Mouse (Mus musculus): ENCODE measurements around the gene Coro1b.

Gene Coro1b

DNA sequence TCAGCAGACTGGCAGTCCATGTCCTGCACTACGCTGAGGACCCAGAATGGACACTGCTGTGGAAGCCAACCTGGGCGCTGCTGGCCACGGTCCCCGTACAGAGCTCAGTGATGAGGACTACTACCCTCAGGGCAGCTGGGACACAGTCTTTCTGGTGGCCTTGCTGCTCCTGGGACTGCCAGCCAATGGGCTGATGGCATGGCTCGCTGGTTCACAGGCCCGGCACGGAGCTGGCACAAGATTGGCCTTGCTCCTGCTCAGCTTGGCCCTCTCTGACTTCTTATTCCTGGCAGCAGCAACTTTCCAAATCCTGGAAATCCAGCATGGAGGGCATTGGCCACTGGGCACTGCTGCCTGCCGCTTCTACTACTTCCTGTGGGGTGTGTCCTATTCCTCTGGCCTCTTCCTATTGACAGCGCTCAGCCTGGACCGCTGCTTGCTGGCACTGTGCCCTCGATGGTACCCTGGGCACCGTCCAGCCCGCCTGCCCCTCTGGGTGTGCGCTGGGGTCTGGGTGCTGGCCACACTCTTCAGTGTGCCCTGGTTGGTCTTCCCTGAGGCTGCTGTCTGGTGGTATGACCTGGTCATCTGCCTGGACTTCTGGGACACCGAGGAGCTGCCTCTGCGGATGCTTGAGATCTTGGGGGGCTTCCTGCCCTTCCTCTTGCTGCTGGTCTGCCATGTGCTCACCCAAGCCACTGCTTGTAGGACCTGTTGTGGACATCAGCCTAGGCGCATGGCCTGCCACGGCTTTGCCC lies 5.8 kb upstream of the Coro1b start:
- DNase-seq (ENCODE audit: low spot score in 2 of 2): no peak

DNA sequence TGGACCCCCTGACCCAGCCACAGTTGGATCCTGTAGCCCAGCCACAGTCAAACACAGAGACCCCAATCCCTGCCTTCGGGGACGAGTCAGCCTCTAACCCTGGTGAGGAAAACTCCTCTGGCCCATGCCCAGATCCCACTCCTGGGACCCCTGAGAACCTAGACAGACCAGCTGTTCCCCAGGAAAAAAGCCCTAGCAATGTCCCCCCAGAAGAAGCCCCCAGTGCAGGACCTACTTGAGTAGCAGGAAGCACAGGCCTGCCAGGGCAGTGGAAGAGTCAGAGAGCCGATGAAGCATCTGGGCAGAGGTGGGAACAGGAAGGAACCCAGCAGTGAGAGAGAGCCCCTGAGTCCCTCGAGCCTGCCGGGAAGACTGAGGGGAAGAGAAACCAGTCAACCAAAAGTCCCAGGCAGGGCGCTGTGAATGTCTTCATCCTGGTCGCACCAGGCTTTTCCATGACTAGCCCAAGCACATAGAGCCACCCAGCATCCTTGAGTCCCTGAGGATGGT lies 4.6 kb upstream of the Coro1b start, which contains the start of gene Cabp4:
TSS of gene Cabp4 (minus strand) at position 275 of the 510 bp plus-strand sequence.
- DNase-seq (ENCODE audit: low spot score in 2 of 2): no peak

DNA sequence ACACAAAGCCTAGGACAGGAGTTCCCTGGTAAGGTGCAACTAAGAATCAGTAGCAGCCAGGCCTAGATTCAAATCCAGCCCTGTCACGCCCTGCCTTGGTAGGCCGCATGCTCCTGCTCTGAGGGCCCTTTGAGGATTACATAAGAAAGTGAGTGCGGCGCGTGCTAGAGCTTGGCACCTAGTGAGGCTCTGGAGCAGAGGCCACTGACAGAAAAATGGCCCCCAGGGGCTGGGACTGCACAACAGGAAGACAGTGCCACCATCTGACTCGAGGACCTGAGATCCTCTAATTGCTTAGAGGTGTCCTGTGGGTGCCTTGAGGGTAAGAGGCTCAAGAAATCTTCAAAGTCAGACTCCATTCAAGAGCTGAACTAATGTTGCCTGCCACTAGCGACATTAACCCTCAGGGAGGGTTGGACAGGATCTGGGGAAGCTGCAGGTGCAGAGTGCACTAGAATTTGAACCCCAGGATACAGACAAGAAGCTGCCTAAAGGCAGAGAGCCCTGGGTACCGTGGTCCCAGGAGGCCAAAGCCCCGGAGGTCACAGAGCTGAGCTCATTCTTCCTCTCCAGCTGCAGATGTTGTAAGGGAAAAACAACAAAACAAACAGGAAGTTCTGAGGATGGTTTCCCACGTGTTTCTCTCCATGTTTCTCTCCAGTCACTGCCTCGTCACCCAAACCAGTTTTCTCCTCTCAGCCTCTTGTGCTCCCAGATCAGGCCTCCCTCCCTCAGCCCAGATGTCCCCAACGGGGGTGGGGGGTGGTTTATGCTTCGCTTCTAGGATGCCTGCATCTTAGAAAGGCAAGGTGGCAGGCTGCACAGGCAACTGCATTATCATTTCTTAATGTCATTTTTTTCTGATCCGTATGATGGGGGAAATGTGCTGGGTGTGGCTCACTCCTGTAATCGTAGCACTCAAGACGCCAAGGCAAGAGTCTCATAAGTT lies 3.6 kb upstream of the Coro1b start:
- no peak for DNase-seq (ENCODE audit: low spot score in 2 of 2)

DNA sequence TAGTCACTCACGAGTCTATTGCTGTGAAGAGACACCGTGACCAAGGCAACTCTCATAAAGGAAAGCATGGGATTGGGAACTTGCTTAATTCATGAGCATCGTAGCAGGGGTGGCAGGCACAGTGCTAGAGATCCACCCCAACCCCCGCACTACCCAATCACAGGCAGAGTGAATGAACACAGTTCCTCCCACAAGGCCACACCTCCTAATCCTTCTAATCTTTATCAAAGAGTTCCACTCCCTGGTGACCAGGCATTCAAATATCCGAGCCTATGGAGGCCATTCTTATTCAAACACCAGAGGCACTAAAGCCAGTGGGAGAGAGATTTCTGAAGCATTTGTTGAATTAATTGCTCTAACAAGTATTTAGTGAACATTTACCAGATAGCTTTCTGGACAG lies 2.5 kb upstream of the Coro1b start:
- DNase-seq (ENCODE audit: low spot score in 2 of 2): no peak

DNA sequence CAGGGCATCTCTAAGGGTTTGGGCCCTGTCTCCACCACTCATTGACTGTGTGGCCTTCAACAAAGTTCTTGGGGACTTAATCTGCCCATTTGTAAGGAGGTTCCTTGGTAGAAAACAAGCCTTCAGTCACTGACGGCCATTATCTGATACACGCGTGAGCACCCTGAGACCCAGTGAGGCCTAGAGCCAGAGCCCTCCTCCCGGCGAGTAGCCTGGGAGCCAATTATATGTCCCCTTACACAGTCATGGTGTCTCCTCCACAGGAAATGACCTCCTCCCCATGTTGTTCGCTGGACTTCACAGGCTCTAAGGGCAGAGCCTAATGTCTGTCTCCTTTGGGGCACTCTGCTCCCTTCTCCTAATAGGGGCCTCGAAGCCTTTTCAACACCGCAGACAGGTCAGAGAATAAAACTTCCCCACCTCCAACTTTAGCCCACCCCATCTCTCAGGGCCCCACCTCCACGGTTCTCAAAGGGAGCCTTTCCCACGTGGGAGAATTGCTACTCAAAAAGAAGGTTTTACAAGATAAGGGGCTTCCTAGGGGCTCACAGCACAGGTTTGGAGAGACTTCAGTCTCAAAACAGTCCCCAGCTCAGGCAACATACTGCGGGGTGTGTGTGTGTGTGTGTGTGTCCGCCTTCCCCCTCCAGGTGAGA lies 1.9 kb upstream of the Coro1b start:
- no peak for DNase-seq (ENCODE audit: low spot score in 2 of 2)

DNA sequence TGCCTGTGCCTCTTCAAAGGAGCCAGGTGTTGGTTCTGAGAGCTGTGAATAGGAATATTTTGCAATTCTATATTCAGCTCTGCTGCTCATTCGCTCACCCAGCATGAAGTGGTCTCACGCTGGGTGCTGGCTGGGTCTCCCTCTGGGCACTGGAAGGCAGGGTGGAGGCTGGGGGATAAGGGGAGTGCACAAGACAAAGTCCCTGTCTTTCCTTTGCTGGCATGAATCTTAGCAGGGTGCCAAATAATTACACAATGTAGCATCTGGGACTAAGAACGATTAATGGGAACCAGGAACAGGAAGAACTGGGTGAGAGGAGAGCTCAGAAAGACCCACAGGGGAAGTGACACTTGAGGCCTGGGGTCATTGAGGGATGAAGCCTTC lies 1.4 kb upstream of the Coro1b start:
- no peak for DNase-seq (ENCODE audit: low spot score in 2 of 2)

DNA sequence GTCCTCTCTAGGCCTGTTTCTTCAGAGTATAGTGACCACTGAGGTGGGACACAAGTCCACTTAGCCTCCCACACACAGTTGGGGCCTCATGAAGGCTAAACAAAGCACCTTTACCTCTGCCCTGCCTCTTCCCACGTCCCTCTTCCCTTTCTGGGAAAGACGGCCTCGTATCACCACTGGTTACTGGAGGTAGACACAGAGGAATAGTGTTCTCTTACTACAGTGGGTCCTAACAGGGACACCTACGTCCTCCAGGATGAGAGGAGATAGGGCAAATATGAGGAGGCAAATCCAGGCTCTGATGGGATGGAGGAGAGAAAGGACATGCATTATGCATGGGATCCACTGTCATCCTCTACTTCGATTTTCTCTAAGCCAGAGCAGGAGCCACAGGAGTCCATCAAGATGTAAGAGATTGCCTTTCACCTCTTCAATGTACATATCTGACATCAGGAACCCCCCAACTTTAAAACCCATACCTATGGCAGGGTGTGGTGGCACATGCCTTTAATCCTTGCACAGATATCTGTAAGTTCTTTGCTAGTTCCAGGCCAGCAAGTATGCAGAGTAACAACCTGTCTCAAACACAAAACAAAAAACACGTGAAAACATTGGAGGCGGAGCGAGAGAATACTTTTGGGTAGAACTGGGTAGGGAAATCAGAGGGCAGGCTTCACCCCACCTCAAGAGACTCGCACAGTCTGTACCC lies 483 bp upstream of the Coro1b start:
- no peak for DNase-seq (ENCODE audit: low spot score in 2 of 2)

DNA sequence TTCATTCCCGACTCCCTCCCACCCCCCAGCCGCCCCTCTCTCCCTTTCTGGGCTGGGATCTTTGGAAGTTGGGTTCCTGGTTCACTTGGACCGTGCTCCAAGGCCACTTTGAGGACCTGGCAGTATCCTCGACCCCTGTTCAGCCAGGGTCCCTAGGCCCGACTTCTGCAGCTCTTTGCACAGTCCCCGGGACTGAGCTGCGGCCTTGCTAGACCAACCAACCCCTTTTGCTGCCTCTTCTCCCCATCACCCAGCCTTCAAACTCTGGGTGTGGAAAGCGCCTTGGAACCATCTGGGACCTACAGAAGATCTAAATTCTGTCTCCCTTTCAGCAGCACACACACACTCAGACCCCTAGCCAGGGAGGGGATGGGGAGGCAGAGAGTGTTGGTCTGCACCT lies 400 bp downstream of the Coro1b start:
- no peak for DNase-seq (ENCODE audit: low spot score in 2 of 2)

DNA sequence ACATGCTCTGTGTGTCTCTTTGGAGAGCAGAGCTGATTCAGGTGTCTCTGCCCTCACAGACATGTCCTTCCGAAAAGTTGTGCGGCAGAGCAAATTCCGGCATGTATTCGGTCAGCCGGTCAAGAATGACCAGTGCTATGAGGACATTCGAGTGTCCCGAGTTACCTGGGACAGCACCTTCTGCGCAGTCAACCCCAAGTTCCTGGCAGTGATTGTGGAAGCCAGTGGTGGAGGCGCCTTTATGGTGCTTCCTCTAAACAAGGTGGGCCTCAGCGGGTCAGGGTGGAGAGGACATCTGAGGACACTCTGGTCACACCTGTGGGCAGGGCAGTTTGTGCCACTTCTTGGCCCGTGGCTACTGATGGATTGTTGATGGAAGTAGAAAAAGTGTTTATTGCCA lies 864 bp downstream of the Coro1b start:
- no peak for DNase-seq (ENCODE audit: low spot score in 2 of 2)

DNA sequence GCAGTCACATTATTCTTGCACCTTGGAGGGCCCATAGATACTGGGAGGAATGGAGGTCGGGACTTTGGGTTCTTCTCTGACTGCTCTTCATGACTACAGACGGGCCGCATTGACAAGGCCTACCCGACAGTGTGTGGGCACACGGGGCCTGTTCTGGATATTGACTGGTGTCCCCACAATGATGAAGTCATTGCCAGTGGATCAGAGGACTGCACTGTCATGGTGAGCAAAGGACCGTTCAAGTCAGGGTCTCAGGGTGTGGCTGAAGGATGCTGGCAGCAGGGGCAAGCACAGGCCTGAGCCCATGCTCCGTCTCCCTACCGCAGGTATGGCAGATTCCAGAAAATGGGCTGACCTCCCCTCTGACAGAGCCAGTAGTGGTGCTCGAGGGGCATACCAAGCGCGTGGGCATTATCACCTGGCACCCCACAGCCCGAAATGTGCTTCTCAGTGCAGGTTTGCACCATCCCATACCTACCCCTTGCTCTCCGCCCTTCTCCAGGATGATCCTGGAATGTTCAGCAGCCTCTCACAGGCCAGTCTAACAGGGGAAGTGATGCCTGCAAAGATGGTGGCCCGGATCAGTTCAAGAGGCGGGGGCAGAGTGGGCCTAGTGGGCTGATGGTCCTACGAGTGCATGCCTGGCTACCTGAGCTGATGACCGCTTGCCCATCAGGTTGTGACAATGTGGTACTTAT lies 1.5 kb downstream of the Coro1b start:
- no peak for DNase-seq (ENCODE audit: low spot score in 2 of 2)

DNA sequence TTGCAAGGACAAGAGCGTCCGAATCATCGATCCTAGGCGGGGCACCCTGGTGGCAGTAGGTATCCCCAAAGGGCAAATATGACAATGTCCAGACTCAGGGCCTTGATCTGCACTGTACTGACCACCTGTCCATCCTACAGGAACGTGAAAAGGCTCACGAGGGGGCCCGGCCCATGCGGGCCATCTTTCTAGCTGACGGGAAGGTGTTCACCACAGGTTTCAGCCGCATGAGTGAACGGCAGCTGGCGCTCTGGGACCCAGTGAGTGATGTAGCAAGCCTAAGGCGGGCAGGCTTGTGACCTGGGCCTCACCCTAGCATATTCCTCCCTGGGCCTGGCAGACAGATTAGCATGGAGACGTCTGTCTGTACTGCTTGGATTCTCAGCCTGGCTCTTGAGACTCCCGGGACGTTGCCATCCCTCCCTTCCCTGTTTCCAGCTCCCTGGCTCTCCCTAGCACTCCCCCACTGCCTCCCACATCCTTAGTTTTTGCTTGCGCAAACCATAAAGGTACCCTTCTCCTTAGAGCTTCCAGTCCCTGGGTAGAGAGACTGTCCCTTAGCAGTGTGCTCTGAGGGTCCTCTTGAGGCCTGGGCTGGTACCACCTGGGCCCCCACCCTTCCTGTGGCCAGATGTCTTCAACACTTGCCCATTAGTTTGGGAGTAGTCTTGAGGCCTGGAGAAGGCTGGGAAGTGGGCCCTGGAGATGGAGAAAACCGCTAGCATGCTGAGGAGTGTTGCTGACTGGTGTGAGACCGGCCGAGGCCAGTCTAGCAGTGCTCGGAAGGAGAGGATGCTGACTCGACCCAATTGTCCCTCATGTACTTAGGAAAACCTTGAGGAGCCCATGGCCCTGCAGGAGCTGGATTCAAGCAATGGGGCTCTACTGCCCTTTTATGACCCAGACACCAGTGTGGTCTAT lies 2.4 kb downstream of the Coro1b start:
- DNase-seq (ENCODE audit: low spot score in 2 of 2): no peak

DNA sequence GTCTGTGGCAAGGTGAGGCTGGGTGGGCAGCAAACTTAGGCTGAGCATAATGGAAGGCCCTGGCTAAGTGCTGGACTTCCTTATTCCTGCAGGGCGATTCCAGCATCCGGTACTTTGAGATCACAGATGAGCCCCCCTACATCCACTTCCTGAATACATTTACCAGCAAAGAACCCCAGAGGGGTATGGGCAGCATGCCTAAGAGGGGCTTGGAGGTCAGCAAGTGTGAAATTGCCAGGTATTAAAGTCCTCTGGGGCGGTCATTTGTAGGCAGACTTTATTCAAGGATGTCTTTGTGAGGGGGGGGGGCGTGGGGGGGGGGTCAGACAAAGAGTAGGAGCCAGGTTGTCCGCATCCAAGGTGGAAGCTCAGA lies 3.1 kb downstream of the Coro1b start:
- no peak for DNase-seq (ENCODE audit: low spot score in 2 of 2)

DNA sequence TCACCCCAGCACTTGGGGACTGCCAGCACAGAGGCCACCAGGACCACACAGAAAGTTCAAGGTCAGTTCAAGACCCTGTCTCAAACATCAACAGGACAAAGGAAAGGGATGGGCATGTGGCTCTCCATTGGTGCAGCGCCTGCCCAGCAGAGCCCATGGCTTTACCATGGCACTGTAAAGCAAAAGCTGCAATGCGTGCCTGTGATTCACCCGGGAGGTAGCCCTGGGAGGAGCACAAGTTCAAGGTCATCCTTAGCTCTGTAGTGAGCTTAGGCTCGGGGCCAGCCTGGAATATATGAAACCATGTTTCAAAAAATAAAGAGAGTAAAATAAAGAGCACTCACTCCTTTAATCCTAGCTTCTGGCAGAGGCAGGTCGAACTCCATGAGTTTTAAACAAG lies 3.5 kb downstream of the Coro1b start:
- DNase-seq (ENCODE audit: low spot score in 2 of 2): no peak

DNA sequence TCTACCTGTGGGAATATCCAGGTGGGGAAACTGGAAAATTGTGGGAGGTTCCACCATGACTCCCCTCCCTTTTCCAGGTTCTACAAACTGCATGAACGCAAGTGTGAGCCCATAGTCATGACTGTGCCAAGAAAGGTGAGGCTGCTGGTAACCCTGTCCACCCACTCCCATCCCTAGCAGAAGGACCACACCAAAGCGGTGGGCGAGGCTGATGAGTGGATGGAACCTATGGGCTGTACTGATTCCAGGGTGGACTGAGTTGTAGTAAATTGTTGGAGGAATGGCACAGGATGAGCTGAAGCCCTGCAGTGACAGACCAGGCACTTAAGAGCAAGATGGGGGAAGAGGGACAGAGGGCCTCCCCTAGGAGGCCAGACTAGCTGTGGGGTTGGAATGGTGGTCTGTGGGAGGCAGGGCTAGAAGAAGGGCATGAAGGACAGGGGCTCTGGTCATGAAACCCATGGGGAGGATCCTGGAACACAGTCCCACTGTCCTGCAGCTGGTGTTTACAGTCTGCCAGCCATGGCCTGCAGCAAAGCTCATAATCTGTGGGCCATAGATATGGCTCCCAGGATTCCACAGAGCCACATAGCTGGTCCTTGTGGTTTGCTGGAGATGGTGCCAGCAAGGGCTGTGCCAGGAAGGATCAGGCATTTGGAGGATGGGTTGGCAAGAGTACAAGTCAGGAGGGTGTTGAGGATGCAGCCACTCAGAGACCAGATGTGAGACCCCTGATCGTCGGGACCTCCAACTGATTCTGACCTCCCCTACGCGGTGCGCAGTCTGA lies 4.2 kb downstream of the Coro1b start:
- DNase-seq (ENCODE audit: low spot score in 2 of 2): no peak

DNA sequence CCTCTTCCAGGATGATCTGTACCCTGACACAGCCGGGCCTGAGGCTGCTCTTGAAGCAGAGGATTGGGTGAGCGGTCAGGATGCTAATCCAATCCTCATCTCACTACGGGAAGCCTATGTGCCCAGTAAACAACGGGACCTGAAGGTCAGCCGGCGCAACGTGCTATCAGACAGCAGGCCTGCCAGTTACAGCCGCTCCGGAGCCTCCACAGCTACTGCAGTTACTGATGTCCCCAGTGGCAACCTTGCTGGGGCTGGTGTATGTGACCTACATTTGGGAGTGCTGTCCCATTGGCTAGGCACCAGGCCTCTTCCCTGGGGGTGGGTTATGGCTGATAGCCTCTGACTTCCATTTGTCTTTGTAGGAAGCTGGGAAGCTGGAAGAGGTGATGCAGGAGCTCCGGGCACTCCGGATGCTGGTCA lies 4.8 kb downstream of the Coro1b start, which contains the start of gene Ptprcap:
TSS of gene Ptprcap (plus strand) at position 373 of the 423 bp plus-strand sequence.
- DNase-seq (ENCODE audit: low spot score in 2 of 2): no peak

DNA sequence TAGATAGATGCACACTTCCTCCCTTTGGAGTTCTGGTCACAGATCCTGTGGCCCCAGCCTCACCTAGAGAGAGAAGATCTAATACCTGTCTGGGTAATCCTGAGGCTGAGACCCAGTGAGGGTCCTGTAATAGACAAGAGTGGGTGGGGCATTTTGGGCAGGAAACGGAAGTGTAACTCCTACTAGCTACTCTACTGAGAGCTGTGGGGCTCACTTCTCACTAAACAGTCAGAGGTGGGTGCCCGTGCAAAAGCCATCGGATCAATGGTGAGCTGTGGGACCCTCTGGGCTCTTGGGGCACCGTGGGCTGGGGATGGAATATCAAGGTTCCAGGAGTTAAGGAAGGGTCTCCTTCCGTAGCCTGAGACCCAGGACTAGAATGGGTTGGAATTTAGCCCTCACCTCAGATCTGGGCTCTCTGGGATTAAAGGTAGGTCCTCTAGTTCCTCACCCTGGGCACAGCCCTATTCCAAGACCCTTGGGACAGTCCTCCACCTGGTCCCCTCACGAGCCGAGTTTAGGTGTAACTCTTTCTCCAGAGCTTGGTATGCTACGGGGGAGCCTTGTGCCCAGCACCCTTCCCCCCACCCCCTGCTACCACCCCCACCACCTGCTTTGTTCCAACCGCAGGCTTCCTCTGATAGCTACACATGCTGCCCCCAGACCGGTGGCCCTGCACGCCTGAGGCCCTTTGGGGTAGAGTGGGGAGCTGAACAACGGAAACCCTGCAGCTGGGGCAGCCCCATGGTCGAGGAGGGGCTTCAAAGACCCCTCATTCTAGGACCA lies 6.2 kb downstream of the Coro1b start:
- no peak for DNase-seq (ENCODE audit: low spot score in 2 of 2)

DNA sequence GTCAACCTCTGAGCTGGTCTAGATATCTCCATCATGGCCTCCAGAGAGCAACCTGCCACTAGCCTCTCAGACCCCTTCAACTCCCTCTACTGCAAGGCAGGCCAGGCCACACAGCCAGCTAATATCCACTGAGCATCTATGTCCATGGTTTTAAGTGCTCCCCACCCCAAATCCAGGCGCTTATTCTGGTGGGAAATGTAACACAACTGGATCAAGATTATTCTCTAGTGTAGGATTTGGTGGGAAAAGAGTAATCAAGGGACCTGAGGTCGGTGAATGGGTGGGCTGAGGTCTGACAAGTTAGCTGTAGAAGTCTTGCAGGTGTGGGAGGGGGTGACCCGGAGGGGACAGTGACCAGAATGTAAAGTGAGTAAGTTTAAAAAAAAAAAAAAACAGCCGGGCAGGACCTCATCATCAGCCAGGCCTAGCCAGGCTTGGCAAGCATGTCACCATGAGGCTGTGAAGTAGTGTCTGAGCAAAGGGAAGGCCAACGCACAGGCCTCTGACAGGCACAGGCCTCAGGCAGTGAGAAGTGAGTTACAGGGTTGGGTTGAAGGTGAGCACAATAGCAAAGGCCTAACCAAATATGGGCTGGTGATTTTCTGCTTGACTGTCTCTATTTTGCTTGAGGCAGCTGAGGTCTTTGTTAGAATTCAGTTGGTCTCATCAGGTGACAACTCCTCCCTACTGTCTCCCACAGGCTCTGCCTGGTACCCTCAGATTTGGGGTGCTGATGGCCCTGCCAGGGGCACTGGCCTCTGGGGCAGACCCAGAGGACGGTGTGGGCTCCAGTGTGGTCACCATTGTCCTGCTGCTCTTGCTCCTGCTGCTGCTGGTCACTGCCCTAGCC lies 7.0 kb downstream of the Coro1b start:
- DNase-seq (ENCODE audit: low spot score in 2 of 2): no peak
